Mouse (Mus musculus): ENCODE data around the gene Speg. TPM values are rescaled to one million over a fixed set of nuclear protein-coding genes. Genes with fewer than 3 reads are reported as not detected.

The Speg gene
- total RNA-seq (2021) = 100 to 1,000 TPM; 182 to 186 TPM

DNA sequence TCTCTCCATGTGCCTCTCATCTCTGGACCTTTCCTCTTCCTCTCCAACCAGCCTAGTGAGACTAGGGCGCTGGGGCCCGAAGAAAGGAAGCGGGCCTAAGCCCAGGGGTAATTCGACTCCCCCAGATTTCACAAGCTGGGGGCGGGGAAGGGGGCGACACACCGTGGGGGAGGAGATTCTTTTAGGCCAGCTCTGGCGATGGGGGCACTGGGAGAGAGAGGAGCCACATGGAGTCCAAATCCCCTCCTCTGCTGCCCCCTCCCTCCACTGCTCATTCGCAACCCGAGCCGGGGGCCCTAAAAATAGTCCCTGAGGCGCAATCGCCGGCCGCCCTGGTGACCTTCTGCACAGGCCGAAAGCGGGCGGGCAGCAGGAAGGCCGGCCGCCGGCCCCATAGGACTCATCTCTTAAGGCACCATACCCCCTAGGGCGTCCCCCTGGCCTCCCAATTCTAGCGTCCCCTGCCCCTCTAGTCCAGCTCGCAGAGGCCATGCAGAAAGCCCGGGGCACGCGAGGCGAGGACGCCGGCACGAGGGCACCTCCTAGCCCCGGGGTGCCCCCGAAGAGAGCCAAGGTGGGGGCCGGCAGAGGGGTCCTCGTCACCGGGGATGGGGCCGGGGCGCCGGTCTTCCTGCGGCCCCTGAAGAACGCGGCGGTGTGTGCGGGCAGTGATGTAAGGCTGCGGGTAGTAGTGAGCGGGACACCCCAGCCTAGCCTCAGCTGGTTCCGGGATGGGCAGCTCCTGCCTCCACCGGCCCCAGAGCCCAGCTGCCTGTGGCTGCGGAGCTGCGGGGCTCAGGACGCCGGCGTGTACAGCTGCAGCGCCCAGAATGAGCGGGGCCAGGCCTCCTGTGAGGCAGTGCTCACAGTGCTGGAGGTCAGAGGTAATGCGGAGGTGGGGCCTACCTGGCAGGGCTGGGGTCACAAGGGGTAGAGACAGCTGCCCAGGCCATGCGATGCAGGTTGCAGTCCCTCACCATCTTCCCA is at the start of gene Speg:
TSS of gene Speg (plus strand) at position 348 of the 987 bp plus-strand sequence.
- DNase-seq (ENCODE audit: extremely low spot score in 1 of 2, low spot score in 2 of 2) = no peak
- intact Hi-C loops (cut with DNase I) = no loop called here

DNA sequence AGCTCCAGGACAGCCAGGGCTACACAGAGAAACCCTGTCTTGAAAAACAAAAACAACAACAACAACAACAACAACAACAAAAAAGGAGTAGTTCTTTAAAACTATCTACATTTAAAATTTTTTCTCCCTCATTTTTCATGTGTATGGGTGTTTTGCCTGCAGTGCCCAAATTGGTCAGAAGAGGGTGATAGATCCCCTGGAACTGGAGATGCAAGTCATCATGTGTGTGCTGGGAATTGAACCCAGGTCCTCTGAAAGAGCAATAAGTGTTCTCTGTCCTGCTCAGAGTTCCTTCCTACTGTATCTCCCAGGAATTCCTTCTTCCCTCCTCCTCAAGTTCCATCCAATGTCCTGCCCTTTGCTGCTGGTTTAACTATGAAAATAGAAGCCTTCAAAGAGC is 47.6 kb upstream of the Speg start:
- no peak for DNase-seq (ENCODE audit: extremely low spot score in 1 of 2, low spot score in 2 of 2)
- intact Hi-C loops (cut with DNase I) = no loop called here

DNA sequence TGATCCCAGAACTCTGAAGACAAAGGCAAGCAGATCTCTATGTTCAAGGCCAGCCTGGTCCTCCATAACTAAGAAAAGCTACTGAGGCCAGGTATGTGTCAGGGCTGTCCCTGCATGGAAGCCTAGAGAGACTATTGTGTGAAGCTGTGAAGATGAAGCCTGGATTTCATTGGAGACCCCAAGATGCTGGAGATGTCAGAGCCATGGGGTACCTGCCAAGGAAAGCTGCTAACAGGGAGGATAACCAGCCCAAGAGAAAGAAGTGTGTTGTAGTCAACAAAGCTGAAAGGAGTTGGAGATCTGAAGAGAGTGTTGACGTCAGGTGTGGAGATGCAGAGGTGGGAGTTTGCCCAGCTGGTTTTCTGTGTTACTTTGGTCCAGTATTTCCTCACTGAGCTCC is 43.8 kb upstream of the Speg start:
- intact Hi-C loops (cut with DNase I) = no loop called here
- DNase-seq (ENCODE audit: extremely low spot score in 1 of 2, low spot score in 2 of 2) = no peak

DNA sequence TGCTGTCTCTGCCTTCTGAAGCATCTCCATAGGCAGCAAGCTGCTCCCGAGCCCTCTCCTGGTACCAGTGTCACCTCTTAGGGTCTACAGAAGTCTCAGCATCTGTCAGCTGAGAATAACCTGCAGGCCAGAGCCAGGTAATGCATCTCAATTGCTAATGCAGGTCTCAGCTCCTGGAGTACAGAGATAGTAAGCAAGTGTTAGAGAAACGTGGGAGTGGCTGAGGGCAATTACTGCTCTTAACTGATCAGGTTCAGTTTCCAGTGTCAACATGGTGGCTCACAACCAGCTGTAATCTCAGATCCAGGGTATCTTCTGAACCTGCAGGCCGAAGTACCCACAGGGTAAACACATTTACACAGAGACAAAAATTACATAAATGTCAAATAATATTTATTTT is 38.6 kb upstream of the Speg start:
- DNase-seq (ENCODE audit: extremely low spot score in 1 of 2, low spot score in 2 of 2) = no peak
- intact Hi-C loops (cut with DNase I) = no loop called here

DNA sequence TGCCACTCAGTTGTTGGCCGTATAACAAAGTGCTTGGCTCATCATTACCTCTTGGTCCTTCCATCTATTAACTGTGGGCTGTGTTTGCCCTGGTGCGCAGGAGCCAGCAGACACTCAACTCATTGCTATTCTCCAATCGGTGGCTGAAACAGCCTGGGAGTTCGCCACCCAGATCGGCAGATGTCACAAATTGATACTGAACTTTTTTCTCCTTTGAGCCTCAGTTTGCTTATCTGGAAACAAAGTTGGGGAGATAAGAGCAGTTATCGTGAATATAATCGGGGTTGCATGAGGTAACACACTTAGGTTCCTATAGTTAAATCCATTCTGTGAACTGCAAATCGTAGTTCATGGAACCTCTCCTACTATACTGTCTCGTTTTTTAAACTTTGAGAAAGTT is 38.0 kb upstream of the Speg start:
- intact Hi-C loops (cut with DNase I) = no loop called here
- no peak for DNase-seq (ENCODE audit: extremely low spot score in 1 of 2, low spot score in 2 of 2)

DNA sequence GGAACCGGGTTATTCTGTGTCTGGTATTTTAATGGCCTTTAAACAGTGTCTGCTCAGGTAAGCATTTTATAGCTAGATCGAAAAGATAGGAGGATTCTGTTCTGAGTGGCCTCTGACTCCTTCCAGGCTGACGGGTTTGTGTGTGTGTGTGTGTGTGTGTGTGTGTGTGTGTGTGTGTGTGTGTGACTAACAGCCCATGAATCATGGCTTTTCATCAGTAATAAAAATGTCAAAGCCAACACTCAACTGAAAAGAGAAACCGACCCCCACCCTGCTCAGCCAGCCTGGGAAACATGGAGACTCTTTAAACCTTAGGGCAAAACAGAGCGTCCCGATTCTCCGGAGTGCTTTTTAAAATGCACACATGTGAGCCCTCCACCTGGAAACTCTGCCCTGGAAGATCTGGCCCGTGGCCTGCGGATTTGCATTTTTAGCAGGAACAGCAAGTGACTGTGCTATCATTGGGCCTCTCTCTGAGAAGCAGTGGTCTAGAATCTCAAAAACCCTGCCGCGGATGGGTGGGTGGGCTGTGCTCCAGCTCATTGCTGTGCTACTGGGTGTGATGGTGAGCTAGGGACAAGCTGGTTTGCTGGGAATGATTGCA is 36.9 kb upstream of the Speg start:
- DNase-seq (ENCODE audit: extremely low spot score in 1 of 2, low spot score in 2 of 2) = no peak
- intact Hi-C loops (cut with DNase I) = no loop called here

DNA sequence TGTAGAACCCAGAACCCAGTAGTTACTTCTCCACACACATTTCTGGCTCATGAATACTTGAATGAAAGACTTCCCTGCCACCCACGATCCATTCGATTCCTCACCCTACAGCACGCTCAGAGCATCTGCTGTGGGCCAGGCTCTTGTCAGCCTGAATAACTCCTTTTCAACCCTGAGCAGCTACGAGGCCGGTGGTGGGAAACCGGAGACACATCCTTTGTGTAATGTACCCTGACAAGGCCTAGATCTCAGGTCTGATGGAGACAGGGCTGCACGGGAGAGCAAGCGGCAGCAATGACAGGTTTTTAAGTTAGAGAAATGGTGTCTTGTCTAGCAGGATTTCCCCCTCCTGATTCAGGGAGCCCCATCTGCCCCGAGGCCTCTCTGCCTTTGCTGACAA is 35.8 kb upstream of the Speg start:
- no peak for DNase-seq (ENCODE audit: extremely low spot score in 1 of 2, low spot score in 2 of 2)
- intact Hi-C loops (cut with DNase I) = no loop called here

DNA sequence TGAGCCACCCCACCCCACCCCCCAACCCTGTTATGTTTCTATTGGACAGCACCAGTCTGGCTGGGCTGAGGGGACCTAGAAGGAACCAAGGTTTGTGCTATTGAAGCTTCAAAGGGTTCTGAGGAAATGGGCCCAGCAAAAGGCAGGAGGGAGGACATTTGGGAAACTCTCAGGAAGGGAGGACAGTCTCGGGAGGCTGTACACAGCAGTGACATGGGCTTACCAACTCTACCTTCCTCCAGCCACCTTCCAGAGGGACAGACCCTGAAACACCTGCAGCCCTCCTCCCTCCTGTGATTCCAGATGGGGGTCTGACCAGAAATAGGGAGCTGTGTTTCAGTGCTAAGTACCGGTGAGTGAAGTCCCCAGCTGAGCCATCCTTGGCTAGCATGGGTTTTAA is 34.6 kb upstream of the Speg start:
- intact Hi-C loops (cut with DNase I) = loop anchor here (5.0 to 10.0 kb wide), 2 partner anchors 47 to 254 kb away; no protein-coding TSS in a partner anchor
- DNase-seq (ENCODE audit: extremely low spot score in 1 of 2, low spot score in 2 of 2) = no peak

DNA sequence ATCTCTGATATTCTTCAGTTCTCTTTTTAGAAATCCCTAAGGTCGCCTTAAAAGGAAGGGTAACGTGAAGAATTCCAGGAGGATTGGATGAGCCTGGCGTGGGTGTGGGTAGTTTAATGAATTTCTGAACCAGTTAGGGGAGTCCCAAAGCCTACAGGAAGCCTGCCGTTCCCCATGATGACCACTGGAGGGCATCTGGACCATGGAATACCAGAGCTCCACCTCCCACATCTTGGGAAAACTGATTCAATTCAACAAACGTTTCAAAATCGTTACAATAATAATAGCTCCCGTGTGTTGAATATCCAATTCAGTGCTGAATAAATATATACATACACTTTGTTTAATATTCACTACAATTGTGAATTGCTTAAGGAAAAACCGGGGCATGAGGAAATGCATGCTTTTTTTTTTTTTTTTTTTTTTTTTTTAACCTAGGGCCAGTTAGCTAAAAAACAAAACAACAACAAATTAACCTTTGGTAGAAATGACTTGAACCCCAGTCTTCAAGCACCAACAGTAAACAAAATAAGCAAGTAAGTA is 32.2 kb upstream of the Speg start:
- intact Hi-C loops (cut with DNase I) = loop anchor here (2.0 to 10.0 kb wide), 3 partner anchors 44 to 252 kb away; no protein-coding TSS in a partner anchor
- peak; percentile 61 to 75 for DNase-seq (ENCODE audit: extremely low spot score in 1 of 2, low spot score in 2 of 2)

DNA sequence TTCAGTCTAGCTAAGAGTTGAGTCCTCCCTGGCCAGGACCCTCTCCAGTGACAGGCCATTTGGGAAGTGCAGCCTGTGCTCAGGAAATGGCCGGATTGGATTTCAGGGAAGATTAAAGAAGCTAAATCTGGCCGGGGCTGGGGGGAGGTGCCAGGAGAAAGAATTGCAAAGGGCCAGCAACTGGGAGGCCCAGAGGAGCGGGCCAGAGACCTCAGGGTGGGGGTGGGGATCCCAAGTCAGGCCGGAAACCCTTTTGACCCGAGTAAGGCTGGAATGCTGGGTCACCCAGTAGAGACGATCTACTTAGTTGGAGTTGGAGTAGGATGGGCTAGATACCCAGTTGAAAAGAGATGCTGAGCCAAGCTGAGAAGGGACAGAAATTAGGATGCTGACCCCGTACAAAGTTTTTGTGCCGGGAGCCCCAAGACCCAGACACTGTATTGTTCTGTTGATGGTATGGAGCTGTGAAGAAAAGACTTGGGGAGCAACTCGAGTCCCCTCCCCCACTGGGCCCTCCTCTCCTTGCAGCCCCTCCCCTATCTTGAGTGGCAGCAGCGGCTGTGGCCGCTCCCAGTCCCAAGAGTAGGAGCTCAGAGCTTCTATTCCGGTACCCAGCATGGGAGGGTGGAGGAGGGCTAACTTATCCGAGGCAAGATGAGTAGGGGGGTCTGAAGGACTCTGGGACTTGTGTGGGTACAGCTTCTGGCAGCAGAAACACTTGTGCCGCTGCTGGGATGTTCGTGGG is 30.6 kb upstream of the Speg start:
- intact Hi-C loops (cut with DNase I) = loop anchor here (5.0 to 10.0 kb wide), 2 partner anchors 43 to 250 kb away; no protein-coding TSS in a partner anchor
- DNase-seq (ENCODE audit: extremely low spot score in 1 of 2, low spot score in 2 of 2) = peak in 1 of 2 experiments; percentile 65

DNA sequence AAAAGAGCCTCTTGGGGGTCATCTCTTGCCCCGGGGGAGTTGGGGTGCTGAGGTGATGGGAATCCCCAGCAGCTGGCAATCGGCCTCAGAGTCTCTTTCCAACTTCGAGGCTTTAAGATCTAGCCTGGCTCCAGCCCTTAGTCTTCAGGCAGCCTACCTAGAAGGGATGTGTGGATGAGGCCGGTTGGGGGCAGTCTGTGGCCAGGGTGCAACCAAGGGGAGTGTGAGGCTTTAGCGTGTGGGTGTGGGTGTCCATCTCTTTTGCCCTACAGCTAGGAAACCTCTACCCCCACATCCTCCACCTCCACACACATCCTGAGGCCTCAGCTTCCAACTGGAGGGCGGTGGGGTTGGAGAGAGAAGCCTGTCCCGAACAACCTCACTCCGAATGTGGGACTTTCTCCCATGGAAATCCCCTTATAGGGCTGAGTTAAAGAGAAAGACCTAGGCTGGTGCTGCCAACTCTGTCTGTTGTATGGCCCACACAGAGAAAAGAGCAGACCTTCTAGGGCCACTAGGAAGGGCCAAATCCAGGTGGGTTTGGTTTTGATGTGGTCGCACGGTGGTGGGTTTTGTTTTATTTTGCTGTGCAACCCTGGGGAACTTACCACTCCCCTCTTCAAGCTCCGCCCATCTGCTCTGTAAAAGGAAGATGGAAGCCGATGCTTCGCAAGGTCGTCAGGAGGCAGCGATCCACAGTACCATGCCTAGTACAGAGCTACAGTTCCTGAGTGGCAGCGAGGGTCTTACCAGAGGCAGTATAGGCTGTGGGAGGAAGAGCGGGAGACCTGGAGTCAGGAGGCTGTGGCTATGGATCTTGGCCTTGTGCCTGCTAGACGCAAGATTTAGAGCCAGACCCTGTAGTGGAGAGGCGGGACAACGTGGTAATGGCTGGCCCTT is 29.8 kb upstream of the Speg start:
- intact Hi-C loops (cut with DNase I) = loop anchor here (10.0 kb wide), 1 partner anchor 250 kb away; no protein-coding TSS in a partner anchor

DNA sequence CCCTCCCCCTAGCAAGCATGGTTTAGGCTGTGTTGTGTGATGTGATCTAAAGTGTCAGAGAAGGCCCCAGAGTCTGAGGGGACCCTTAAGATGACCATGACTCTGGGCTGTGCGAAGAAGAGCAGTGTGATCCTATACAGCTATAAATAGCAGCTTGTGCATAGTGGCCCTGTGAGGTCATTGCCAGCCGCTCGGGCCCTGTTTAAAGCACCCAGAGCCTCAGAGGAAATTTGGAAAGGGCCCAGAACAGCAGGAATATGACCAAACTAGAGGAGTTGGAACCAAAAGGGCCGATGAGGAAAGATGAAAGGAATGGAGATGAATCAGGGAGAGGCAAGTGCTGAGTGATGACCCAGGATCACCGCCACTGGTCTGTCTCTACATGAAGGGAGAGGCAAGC is 27.8 kb upstream of the Speg start:
- no peak for DNase-seq (ENCODE audit: extremely low spot score in 1 of 2, low spot score in 2 of 2)
- intact Hi-C loops (cut with DNase I) = loop anchor here (10.0 kb wide), 1 partner anchor 248 kb away; no protein-coding TSS in a partner anchor

More for the DNA sequence above, 29.8 kb upstream of the Speg start:
- DNase-seq (ENCODE audit: extremely low spot score in 1 of 2, low spot score in 2 of 2) = no peak

DNA sequence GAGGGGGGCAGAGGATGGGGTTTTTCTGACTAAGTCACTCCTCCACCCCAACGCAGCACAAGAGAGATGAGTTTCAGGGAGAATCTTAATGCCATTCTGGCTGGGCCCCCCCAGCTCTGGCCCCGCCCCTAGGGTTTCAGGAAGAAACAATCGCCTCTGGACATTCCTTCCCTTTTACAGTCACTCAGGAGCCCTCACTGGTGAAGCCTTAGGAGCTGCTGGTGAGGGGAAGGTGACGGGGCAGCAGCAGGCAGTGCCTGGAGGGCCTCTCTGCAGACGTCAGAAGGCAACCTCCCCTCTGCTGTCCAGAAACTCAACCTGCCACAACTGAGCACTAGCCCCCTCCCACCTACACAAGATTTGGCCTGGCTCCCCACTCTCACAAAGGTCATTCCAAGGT is 25.8 kb upstream of the Speg start:
- intact Hi-C loops (cut with DNase I) = loop anchor here (10.0 kb wide), 1 partner anchor 246 kb away; no protein-coding TSS in a partner anchor
- DNase-seq (ENCODE audit: extremely low spot score in 1 of 2, low spot score in 2 of 2) = no peak

DNA sequence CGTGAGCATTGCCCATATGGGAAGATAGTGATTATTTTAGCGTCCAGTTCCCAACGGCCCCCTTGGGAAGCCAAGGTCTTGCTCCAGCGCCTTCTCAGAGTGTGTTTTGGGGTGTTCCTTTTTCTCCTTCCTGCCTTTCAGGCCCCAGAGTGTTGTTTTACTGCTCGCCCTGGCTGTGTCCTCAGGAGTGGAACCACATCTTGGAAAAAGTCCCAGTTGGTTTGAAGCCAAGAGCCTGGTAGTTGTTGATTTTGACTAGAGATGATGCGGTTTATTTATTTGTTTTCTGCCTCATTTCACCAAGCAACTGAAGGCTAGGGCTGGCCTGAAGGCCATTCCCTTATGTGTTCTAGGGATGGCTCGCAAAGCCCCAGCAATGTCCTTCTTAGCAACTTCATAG is 17.8 kb upstream of the Speg start:
- DNase-seq (ENCODE audit: extremely low spot score in 1 of 2, low spot score in 2 of 2) = peak in 1 of 2 experiments; percentile 78
- intact Hi-C loops (cut with DNase I) = no loop called here

DNA sequence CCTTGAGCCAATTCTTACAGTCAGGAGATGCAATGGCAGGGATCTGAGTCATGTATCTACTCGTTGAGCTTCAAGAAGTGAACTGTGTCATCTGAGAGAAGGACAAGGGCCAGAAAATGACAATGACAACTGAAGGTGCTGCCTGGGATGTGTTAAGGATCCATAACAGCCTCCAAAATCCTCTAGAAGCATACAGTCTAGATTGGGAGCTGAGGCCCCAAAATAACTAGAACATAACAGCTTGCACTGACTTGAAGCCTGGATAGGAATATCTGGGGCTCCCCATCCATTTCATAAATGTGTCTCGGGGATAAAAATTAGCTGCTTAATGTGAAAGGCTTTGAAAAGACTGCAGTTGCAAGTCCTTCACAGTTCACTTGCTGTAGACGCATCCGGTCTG is 17.1 kb upstream of the Speg start:
- intact Hi-C loops (cut with DNase I) = no loop called here
- DNase-seq (ENCODE audit: extremely low spot score in 1 of 2, low spot score in 2 of 2) = no peak

DNA sequence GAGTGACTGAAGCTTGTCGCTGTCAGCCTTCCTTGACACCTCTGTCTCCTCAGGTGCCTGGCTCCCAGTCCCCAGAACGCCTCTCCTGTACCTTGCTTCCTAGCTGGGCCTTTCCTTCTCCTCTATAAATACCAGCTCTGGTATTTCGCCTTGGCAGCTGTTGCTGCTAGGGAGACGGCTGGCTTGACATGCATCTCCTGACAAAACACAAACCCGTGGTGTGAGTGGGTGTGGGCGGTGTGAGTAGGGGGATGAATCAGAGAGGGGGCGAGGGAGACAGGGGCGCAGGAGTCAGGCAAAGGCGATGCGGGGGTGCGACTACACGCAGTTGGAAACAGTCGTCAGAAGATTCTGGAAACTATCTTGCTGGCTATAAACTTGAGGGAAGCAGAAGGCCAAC is 15.8 kb upstream of the Speg start:
- peak; percentile 36 to 67 for DNase-seq (ENCODE audit: extremely low spot score in 1 of 2, low spot score in 2 of 2)
- intact Hi-C loops (cut with DNase I) = no loop called here

DNA sequence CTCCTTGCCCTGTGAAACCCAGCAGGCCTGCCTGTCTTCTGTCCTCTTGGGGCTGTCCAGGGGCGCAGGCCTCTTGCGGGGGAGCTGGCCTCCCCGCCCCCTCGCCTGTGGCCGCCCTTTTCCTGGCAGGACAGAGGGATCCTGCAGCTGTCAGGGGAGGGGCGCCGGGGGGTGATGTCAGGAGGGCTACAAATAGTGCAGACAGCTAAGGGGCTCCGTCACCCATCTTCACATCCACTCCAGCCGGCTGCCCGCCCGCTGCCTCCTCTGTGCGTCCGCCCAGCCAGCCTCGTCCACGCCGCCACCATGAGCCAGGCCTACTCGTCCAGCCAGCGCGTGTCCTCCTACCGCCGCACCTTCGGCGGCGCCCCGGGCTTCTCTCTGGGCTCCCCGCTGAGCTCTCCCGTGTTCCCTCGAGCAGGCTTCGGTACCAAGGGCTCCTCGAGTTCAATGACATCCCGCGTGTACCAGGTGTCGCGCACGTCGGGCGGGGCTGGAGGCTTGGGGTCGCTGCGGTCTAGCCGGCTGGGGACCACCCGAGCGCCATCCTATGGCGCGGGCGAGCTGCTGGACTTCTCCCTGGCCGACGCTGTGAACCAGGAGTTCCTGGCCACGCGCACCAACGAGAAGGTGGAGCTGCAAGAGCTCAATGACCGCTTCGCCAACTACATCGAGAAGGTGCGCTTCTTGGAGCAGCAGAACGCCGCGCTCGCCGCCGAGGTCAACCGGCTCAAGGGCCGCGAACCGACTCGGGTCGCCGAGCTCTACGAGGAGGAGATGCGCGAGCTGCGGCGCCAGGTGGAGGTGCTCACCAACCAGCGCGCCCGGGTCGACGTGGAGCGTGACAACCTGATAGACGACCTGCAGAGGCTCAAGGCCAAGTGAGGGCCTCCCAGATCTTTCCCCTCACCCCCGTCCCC is 14.7 kb upstream of the Speg start, which contains the start of gene Des:
TSS of gene Des (plus strand) at position 218 of the 920 bp plus-strand sequence.
- peak in 1 of 2 experiments; percentile 71 for DNase-seq (ENCODE audit: extremely low spot score in 1 of 2, low spot score in 2 of 2)
- intact Hi-C loops (cut with DNase I) = no loop called here
